ENCODE assay signal across 11 mouse cellular contexts in genomic region chr2:49570778-49571101, GRCm38 (mm10). TPM values are rescaled to one million over a fixed set of nuclear protein-coding genes. Genes with fewer than 3 reads are reported as not detected.
DNase-seq lines count a peak whose midpoint lies in the region; ATAC-seq and TF ChIP-seq lines count a peak whose summit lies in the region.
"Had no signal": no experiment of that assay in that cellular context is flagged by ENCODE, and none has a peak within 500 bp of the region (broad histone marks: within the 10 kb centered on the region; RNA-seq: fewer than 3 reads in every experiment).

No protein-coding gene starts in this region.

- H3K9ac ChIP-seq in heart, embryonic 14.5 days (ENCODE audit: low read length): no peak overlapping the region
- no peak overlapping the region for H3K9ac ChIP-seq in CH12.LX (ENCODE audit: insufficient read depth, low read depth)
- no peak overlapping the region for H3K9ac ChIP-seq in forebrain, embryonic 11.5 days (ENCODE audit: low read length)
- H3K9ac ChIP-seq: heart, embryonic 15.5 days; liver, postnatal 0 days had no signal

- H3K4me2 ChIP-seq in heart, embryonic 14.5 days (ENCODE audit: low read length): 0 out of 2 replicates have a peak overlapping the region, but pooled peaks have one; percentile 13
- peak overlapping the region; percentile 47 for H3K4me2 ChIP-seq in CH12.LX (ENCODE audit: insufficient read depth, low read depth, poor library complexity, severe bottlenecking)
- H3K4me2 ChIP-seq in forebrain, embryonic 11.5 days (ENCODE audit: low read depth, low read length, severe bottlenecking): no peak overlapping the region

- TF ChIP-seq POLR2A in CH12.LX (IDR thresholded peaks at IDR 0.05; ENCODE audit: low read depth, low read length): no peak

- no peaks in the 10 kb centered on the region for H3K27me3 ChIP-seq in heart, embryonic 14.5 days (ENCODE audit: control insufficient read depth, insufficient read depth, low read length)
- no peaks in the 10 kb centered on the region for H3K27me3 ChIP-seq in CH12.LX (replicated peaks)
- H3K27me3 ChIP-seq in forebrain, embryonic 11.5 days (ENCODE audit: control insufficient read depth, insufficient read depth, low read length): no peaks in the 10 kb centered on the region
- H3K27me3 ChIP-seq in limb, embryonic 10.5 days (ENCODE audit: low read depth, poor library complexity, severe bottlenecking): no peaks in the 10 kb centered on the region
- H3K27me3 ChIP-seq: heart, embryonic 15.5 days had no signal

- no peaks in the 10 kb centered on the region for H3K9me3 ChIP-seq in heart, embryonic 14.5 days (ENCODE audit: control insufficient read depth, low read length)
- H3K9me3 ChIP-seq in CH12.LX (replicated peaks; ENCODE audit: low read length): no peaks in the 10 kb centered on the region
- H3K9me3 ChIP-seq in forebrain, embryonic 11.5 days (ENCODE audit: control insufficient read depth, low read length): no peaks in the 10 kb centered on the region
- no peaks in the 10 kb centered on the region for H3K9me3 ChIP-seq in limb, embryonic 10.5 days (replicated peaks)
- H3K9me3 ChIP-seq: heart, embryonic 15.5 days had no signal

- no peak for TF ChIP-seq RAD21 in CH12.LX (IDR thresholded peaks at IDR 0.05; ENCODE audit: low read depth, low read length)

- peaks cover 15 to 21% of the 10 kb centered on the region in 2 experiments for H3K4me1 ChIP-seq in heart, embryonic 14.5 days (ENCODE audit: control insufficient read depth in 2 of 2, insufficient read depth in 2 of 2, low read length in 2 of 2)
- H3K4me1 ChIP-seq in CH12.LX (ENCODE audit: control insufficient read depth in 1 of 2, insufficient read depth in 2 of 2): peaks cover 2 to 3% of the 10 kb centered on the region in 2 experiments; a peak in 1 of 4 replicates
- peaks cover 14% of the 10 kb centered on the region for H3K4me1 ChIP-seq in forebrain, embryonic 11.5 days (replicated peaks; ENCODE audit: control insufficient read depth, insufficient read depth, low read length)
- H3K4me1 ChIP-seq in limb, embryonic 10.5 days: peaks cover 47% of the 10 kb centered on the region

- dilution Hi-C loops in CH12.LX (cut with MboI; ENCODE audit: extremely low pct_ligation_motif_present, extremely low pct_unique_long_range_greater_than_20kb, low sequenced_read_pairs): no loop called here

- TF ChIP-seq CTCF in CH12.LX (conservative IDR thresholded peaks at IDR 0.05 in 1 of 2, IDR thresholded peaks at IDR 0.05 in 1 of 2; ENCODE audit: low read depth in 2 of 2, low read length in 2 of 2): no peak

- intact Hi-C loops in heart, postnatal 25 days (cut with DNase I): no loop called here

- whole genome bisulfite sequencing in heart, embryonic 14.5 days: 44% methylated on average over 6 of the region's 6 CpGs
- 57% methylated on average over 6 of the region's 6 CpGs for WGBS in forebrain, embryonic 11.5 days
- WGBS in limb, embryonic 10.5 days: 37% methylated on average over 6 of the region's 6 CpGs

- H3K4me3 ChIP-seq in heart, embryonic 14.5 days (ENCODE audit: control insufficient read depth in 1 of 2, insufficient read depth in 1 of 2, low read depth in 1 of 2, low read length in 2 of 2): no peak overlapping the region
- H3K4me3 ChIP-seq in CH12.LX (replicated peaks in 1 of 3; ENCODE audit: low read depth in 2 of 3, low read length in 2 of 3, poor library complexity in 1 of 3): peak overlapping the region in 1 of 3 experiments; percentile 10
- no peak overlapping the region for H3K4me3 ChIP-seq in forebrain, embryonic 11.5 days (ENCODE audit: low read depth, low read length)
- H3K4me3 ChIP-seq in limb, embryonic 10.5 days: no peak overlapping the region
- H3K4me3 ChIP-seq: heart, embryonic 15.5 days had no signal

- H3K36me3 ChIP-seq in heart, embryonic 14.5 days (ENCODE audit: control insufficient read depth, insufficient read depth, low read length): no peaks in the 10 kb centered on the region
- no peaks in the 10 kb centered on the region for H3K36me3 ChIP-seq in CH12.LX (replicated peaks in 1 of 2; ENCODE audit: control insufficient read depth in 1 of 2, insufficient read depth in 1 of 2, low read length in 1 of 2)
- no peaks in the 10 kb centered on the region for H3K36me3 ChIP-seq in forebrain, embryonic 11.5 days (ENCODE audit: control insufficient read depth, insufficient read depth, low read length)
- H3K36me3 ChIP-seq in limb, embryonic 10.5 days: no peaks in the 10 kb centered on the region
- H3K36me3 ChIP-seq: heart, embryonic 15.5 days had no signal

- no peaks in the 10 kb centered on the region for H3K79me2 ChIP-seq in CH12.LX (replicated peaks; ENCODE audit: control insufficient read depth, extremely low read depth, insufficient read depth, poor library complexity, severe bottlenecking)

- no peak for DNase-seq in heart, postnatal 25 days (ENCODE audit: low spot score)
- no peak for DNase-seq in CH12.LX (ENCODE audit: extremely low read depth)
- no peak for DNase-seq in forebrain, embryonic 11.5 days (ENCODE audit: low spot score)
- no peak for DNase-seq in limb, embryonic 10.5 days (ENCODE audit: low spot score)
- DNase-seq in embryo, embryonic 10 days (ENCODE audit: low spot score): no peak
- DNase-seq: liver, postnatal 0 days; thymus, adult 2 months had no signal

- TF ChIP-seq EP300 in CH12.LX (IDR thresholded peaks at IDR 0.05; ENCODE audit: low read length): no peak

- ATAC-seq in heart, embryonic 14.5 days (ENCODE audit: insufficient number of reproducible peaks, insufficient read depth, low FRiP score, low read depth): no peak
- ATAC-seq in forebrain, embryonic 11.5 days (replicated peaks; ENCODE audit: low FRiP score): peak; percentile 40
- ATAC-seq in activated CD4-positive, CD25-positive, alpha-beta regulatory T cell, adult 4 months: no peak
- no peak for ATAC-seq in monocyte, adult 5-6 weeks (replicated peaks; ENCODE audit: insufficient number of reproducible peaks, low FRiP score, low TSS enrichment, poor library complexity, severe bottlenecking)
- ATAC-seq: liver, postnatal 0 days had no signal

- in situ Hi-C loops in CH12.LX (cut with MboI; ENCODE audit: low pct_ligation_motif_present, low pct_unique_long_range_greater_than_20kb, low sequenced_read_pairs): no loop called here

- H3K27ac ChIP-seq in heart, embryonic 14.5 days (replicated peaks in 1 of 2; ENCODE audit: control insufficient read depth in 1 of 2, insufficient read depth in 1 of 2, low read depth in 2 of 2, low read length in 2 of 2): no peak overlapping the region
- H3K27ac ChIP-seq in CH12.LX (ENCODE audit: insufficient read depth, low read depth): no peak overlapping the region
- no peak overlapping the region for H3K27ac ChIP-seq in forebrain, embryonic 11.5 days (ENCODE audit: low read depth, low read length)
- H3K27ac ChIP-seq in limb, embryonic 10.5 days: peak overlapping the region; percentile 32; the same call in 1 of the 2 replicates

TF ChIP-seq in CH12.LX, 34 proteins besides CTCF, POLR2A, EP300 and RAD21:
- TF ChIP-seq MAX (IDR thresholded peaks at IDR 0.05; ENCODE audit: low read length): no peak
- no peak for TF ChIP-seq GABPA (IDR thresholded peaks at IDR 0.05; ENCODE audit: insufficient replicate concordance, low read depth, low read length)
- TF ChIP-seq CHD2 (IDR thresholded peaks at IDR 0.05; ENCODE audit: low read length): no peak
- TF ChIP-seq ZKSCAN1 (IDR thresholded peaks at IDR 0.05; ENCODE audit: borderline replicate concordance, low read depth, low read length): no peak
- TF ChIP-seq JUND (conservative IDR thresholded peaks at IDR 0.05; ENCODE audit: low read depth, low read length): no peak
- TF ChIP-seq MYC (IDR thresholded peaks at IDR 0.05; ENCODE audit: low read depth, low read length): no peak
- TF ChIP-seq JUN (IDR thresholded peaks at IDR 0.05; ENCODE audit: insufficient read depth, low read depth, low read length): no peak
- TF ChIP-seq USF1 (IDR thresholded peaks at IDR 0.05; ENCODE audit: low read depth, low read length): no peak
TF ChIP-seq in CH12.LX: peak in this region for 0.

RNA-seq across cellular contexts. Expression of gene Kif5c, which starts 48.4 kb away (rescaled TPM):
- polyA plus RNA-seq in heart, embryonic 14.5 days (2014; fragmentation: Nextera tagmentation; extraction: Ambion mirVana): 0.75 and 1.1 TPM in 2 replicates
- total RNA-seq in heart, postnatal 25 days (2021): 1 to 10 TPM; 1.0 to 1.3 TPM
- total RNA-seq in CH12.LX (2012; rRNA removed) (3.5 and 4.8 TPM in 2 replicates), CH12.LX (2014; rRNA removed) (2.5 and 3.0 TPM in 2 replicates)
- 3.1 and 4.4 TPM in 2 replicates for polyA plus RNA-seq in CH12.LX (2012; ENCODE audit: insufficient read length, low read depth)
- polyA plus RNA-seq in forebrain, embryonic 11.5 days (2014; fragmentation: Nextera tagmentation; extraction: Ambion mirVana): 88.9 and 90.1 TPM in 2 replicates
- polyA plus RNA-seq in limb, embryonic 10.5 days (2016; fragmentation: Nextera tagmentation; extraction: Ambion mirVana): 13.8 and 14.5 TPM in 2 replicates
- 1 to 10 TPM; 1.5 to 2.0 TPM for polyA plus RNA-seq in activated CD4-positive, CD25-positive, alpha-beta regulatory T cell, adult 4 months (2017; shearing (Covaris generic))
- 0.64 to 1.3 TPM in 2 of 3 replicates, not detected in the other for total RNA-seq in monocyte, adult 5-6 weeks (2017)
